Mouse (Mus musculus): ENCODE data around the gene 1700020A23Rik. TPM values are rescaled to one million over a fixed set of nuclear protein-coding genes. Genes with fewer than 3 reads are reported as not detected.
A peak's percentile ranks its signal among the peaks of the same experiment; 100 is the strongest.
"Not testable (repeated sequence)": the region's sequence is repeated elsewhere in the genome, so short reads cannot be mapped to it uniquely, and the experiment has no call there.

Gene 1700020A23Rik
- not detected in 2 replicates for polyA plus RNA-seq (2014; fragmentation: Nextera tagmentation; extraction: Ambion mirVana)

GRCm38 (mm10) chr2:130404939-130405338 lies at the start of gene 1700020A23Rik, which contains the start of gene Gm28372:
Gene 1700020A23Rik (plus strand): TSS chr2:130405259.
Gene Gm28372 (plus strand): TSS chr2:130405239.
- Histone ChIP-seq H3K9me3 (replicated peaks; ENCODE audit: control insufficient read depth, low read length) (no peaks in the 10 kb centered on the region), H3K4me2 (ENCODE audit: low read length) (no peak within 1 kb of the TSS), H3K4me1 (ENCODE audit: control insufficient read depth, insufficient read depth, low read length) (0 out of 2 replicates have a peak, but pooled peaks cover 4% of the 10 kb centered on the region), H3K36me3 (ENCODE audit: control insufficient read depth, insufficient read depth, low read length) (no peaks in the 10 kb centered on the region), H3K4me3 (ENCODE audit: low read depth, low read length) (no peak within 1 kb of the TSS), H3K27ac (ENCODE audit: low read depth, low read length) (no peak within 1 kb of the TSS), H3K9ac (ENCODE audit: low read length) (no peak within 1 kb of the TSS), H3K27me3 (replicated peaks; ENCODE audit: control insufficient read depth, insufficient read depth, low read length) (no peaks in the 10 kb centered on the region)
- no peak for DNase-seq (ENCODE audit: low spot score)
- WGBS, result 85% methylated on average over 1 of the region's 1 CpGs
- no peak for ATAC-seq

DNA sequence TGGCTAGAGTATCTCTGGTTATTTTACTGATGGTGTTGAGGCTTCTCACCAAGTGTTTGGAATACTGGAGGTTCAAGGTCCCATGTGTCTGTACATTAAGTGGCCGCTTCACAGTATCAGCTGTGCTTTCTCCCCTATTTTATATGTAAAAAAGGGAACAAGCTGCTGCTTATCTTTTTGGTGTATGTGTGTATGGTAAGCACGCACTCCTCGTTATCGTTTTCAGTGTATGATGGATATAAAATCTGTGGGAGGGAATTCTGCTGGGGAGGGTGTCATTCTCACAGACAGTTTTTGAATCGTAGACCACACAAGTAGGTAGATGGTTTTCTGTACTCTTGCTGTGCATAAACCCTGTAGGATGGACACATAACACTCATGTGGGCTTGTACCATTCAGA lies 47.5 kb upstream of the 1700020A23Rik start:
- WGBS, result 93% methylated on average over 5 of the region's 5 CpGs
- ATAC-seq (no peak), DNase-seq (ENCODE audit: low spot score) (no peak)
- H3K27ac ChIP-seq (ENCODE audit: low read depth, low read length), result no peak overlapping the region
- no peaks in the 10 kb centered on the region for H3K9me3 ChIP-seq (replicated peaks; ENCODE audit: control insufficient read depth, low read length)
- peaks cover 19% of the 10 kb centered on the region for H3K4me1 ChIP-seq (ENCODE audit: control insufficient read depth, insufficient read depth, low read length)
- no peak overlapping the region for H3K9ac ChIP-seq (ENCODE audit: low read length)
- H3K27me3 ChIP-seq (replicated peaks; ENCODE audit: control insufficient read depth, insufficient read depth, low read length), result peaks cover 20% of the 10 kb centered on the region
- H3K36me3 ChIP-seq (ENCODE audit: control insufficient read depth, insufficient read depth, low read length), result no peaks in the 10 kb centered on the region
- no peak overlapping the region for H3K4me3 ChIP-seq (ENCODE audit: low read depth, low read length)
- H3K4me2 ChIP-seq (ENCODE audit: low read length), result no peak overlapping the region

DNA sequence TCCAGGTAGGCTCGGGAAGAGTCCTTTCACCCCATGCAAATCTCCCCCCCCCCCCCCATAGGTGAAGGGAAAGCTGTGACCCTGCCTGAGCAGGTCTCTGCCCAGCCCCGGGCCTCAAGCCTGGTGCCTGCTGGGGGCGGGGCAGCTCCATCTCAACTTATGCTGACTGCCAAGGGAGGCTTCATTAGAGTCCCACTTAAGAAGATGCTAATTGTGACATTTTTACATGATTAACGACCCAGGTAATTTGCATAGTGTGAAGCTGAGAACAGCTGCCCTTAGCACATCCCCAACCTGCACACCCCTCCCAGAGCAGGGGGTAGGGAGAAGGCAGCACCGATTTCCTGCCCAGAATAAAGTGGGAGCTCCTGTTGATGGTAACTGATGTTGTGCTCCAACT lies 46.2 kb upstream of the 1700020A23Rik start:
- ATAC-seq, result peak; percentile 90

GRCm38 (mm10) chr2:130362511-130363026 lies 42.5 kb upstream of the 1700020A23Rik start:
- ATAC-seq (peak; percentile 58; the same call in 1 of the 2 replicates), DNase-seq (ENCODE audit: low spot score) (peak; percentile 80)
- H3K9me3 ChIP-seq (replicated peaks; ENCODE audit: control insufficient read depth, low read length), result no peaks in the 10 kb centered on the region
- H3K4me3 ChIP-seq (ENCODE audit: low read depth, low read length), result no peak overlapping the region
- H3K4me1 ChIP-seq (ENCODE audit: control insufficient read depth, insufficient read depth, low read length), result peaks cover 11% of the 10 kb centered on the region
- no peak overlapping the region for H3K4me2 ChIP-seq (ENCODE audit: low read length)
- H3K27ac ChIP-seq (ENCODE audit: low read depth, low read length), result no peak overlapping the region
- H3K27me3 ChIP-seq (replicated peaks; ENCODE audit: control insufficient read depth, insufficient read depth, low read length), result peaks cover 29% of the 10 kb centered on the region
- H3K9ac ChIP-seq (ENCODE audit: low read length), result no peak overlapping the region
- H3K36me3 ChIP-seq (ENCODE audit: control insufficient read depth, insufficient read depth, low read length), result no peaks in the 10 kb centered on the region
- WGBS, result 2% methylated on average over 13 of the region's 14 CpGs

More for the DNA sequence above, 46.2 kb upstream of the 1700020A23Rik start:
- Histone ChIP-seq H3K4me3 (ENCODE audit: low read depth, low read length) (no peak overlapping the region), H3K9me3 (replicated peaks; ENCODE audit: control insufficient read depth, low read length) (no peaks in the 10 kb centered on the region), H3K27ac (ENCODE audit: low read depth, low read length) (no peak overlapping the region), H3K4me2 (ENCODE audit: low read length) (no peak overlapping the region), H3K27me3 (replicated peaks; ENCODE audit: control insufficient read depth, insufficient read depth, low read length) (peaks cover 28% of the 10 kb centered on the region), H3K9ac (ENCODE audit: low read length) (no peak overlapping the region), H3K36me3 (ENCODE audit: control insufficient read depth, insufficient read depth, low read length) (no peaks in the 10 kb centered on the region), H3K4me1 (ENCODE audit: control insufficient read depth, insufficient read depth, low read length) (peaks cover 11% of the 10 kb centered on the region)
- WGBS, result 11% methylated on average over 5 of the region's 5 CpGs
- DNase-seq (ENCODE audit: low spot score), result peak; percentile 79

GRCm38 (mm10) chr2:130365211-130366094 lies 39.6 kb upstream of the 1700020A23Rik start:
- Histone ChIP-seq H3K4me3 (ENCODE audit: low read depth, low read length) (peak overlapping the region; percentile 15; the same call in 1 of the 2 replicates), H3K4me1 (ENCODE audit: control insufficient read depth, insufficient read depth, low read length) (no peaks in the 10 kb centered on the region), H3K27me3 (replicated peaks; ENCODE audit: control insufficient read depth, insufficient read depth, low read length) (peaks cover 27% of the 10 kb centered on the region), H3K9me3 (replicated peaks; ENCODE audit: control insufficient read depth, low read length) (no peaks in the 10 kb centered on the region), H3K9ac (ENCODE audit: low read length) (peak overlapping the region; percentile 29; the same call in 1 of the 2 replicates), H3K27ac (ENCODE audit: low read depth, low read length) (no peak overlapping the region), H3K4me2 (ENCODE audit: low read length) (peak overlapping the region; percentile 39), H3K36me3 (ENCODE audit: control insufficient read depth, insufficient read depth, low read length) (no peaks in the 10 kb centered on the region)
- no peak for DNase-seq (ENCODE audit: low spot score)
- WGBS, result 9% methylated on average over 29 of the region's 30 CpGs
- ATAC-seq, result no peak

DNA sequence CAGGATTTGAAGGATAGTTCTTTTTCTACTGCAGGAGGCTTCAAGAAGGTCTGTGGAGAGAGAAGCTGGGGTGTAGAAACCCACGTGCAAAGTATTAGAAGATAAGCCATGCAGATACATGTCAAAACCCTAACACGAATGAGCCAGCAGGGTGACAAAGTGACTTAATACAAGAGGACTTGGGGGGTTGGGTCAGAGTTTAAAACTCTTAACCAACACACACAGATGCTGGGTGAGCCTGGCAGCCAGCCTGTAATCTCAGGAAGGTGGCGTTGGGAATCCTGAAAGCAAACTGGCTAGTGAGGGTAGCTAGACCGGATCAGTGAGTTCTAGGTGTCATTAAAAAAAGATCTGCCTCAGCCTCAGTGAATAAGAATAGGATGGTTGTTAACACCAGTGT lies 37.7 kb upstream of the 1700020A23Rik start:
- Histone ChIP-seq H3K9me3 (replicated peaks; ENCODE audit: control insufficient read depth, low read length) (no peaks in the 10 kb centered on the region), H3K9ac (ENCODE audit: low read length) (no peak overlapping the region), H3K27ac (ENCODE audit: low read depth, low read length) (no peak overlapping the region), H3K4me1 (ENCODE audit: control insufficient read depth, insufficient read depth, low read length) (no peaks in the 10 kb centered on the region), H3K27me3 (replicated peaks; ENCODE audit: control insufficient read depth, insufficient read depth, low read length) (peaks cover 9% of the 10 kb centered on the region; the same call in 1 of the 2 replicates), H3K4me2 (ENCODE audit: low read length) (no peak overlapping the region), H3K36me3 (ENCODE audit: control insufficient read depth, insufficient read depth, low read length) (no peaks in the 10 kb centered on the region), H3K4me3 (ENCODE audit: low read depth, low read length) (no peak overlapping the region)
- WGBS, result 74% methylated on average over 4 of the region's 4 CpGs
- ATAC-seq (no peak), DNase-seq (ENCODE audit: low spot score) (no peak)

GRCm38 (mm10) chr2:130373026-130373425 lies 32.0 kb upstream of the 1700020A23Rik start:
- H3K4me1 ChIP-seq (ENCODE audit: control insufficient read depth, insufficient read depth, low read length); H3K27ac ChIP-seq (ENCODE audit: low read depth, low read length); H3K36me3 ChIP-seq (ENCODE audit: control insufficient read depth, insufficient read depth, low read length); H3K4me2 ChIP-seq (ENCODE audit: low read length); H3K9ac ChIP-seq (ENCODE audit: low read length); H3K9me3 ChIP-seq (replicated peaks; ENCODE audit: control insufficient read depth, low read length); DNase-seq (ENCODE audit: low spot score); ATAC-seq; H3K27me3 ChIP-seq (replicated peaks; ENCODE audit: control insufficient read depth, insufficient read depth, low read length); H3K4me3 ChIP-seq (ENCODE audit: low read depth, low read length): not testable (repeated sequence)
- 63% methylated on average over 1 of the region's 1 CpGs for WGBS

- no peak overlapping the region for H3K9ac ChIP-seq (ENCODE audit: low read length)
- H3K36me3 ChIP-seq (ENCODE audit: control insufficient read depth, insufficient read depth, low read length), result no peaks in the 10 kb centered on the region
- no peak overlapping the region for H3K27ac ChIP-seq (ENCODE audit: low read depth, low read length)
- H3K4me3 ChIP-seq (ENCODE audit: low read depth, low read length), result no peak overlapping the region
- WGBS, result 77% methylated on average over 4 of the region's 4 CpGs
- no peak for DNase-seq (ENCODE audit: low spot score)
- H3K9me3 ChIP-seq (replicated peaks; ENCODE audit: control insufficient read depth, low read length), result no peaks in the 10 kb centered on the region
- no peaks in the 10 kb centered on the region for H3K27me3 ChIP-seq (replicated peaks; ENCODE audit: control insufficient read depth, insufficient read depth, low read length)
- no peak overlapping the region for H3K4me2 ChIP-seq (ENCODE audit: low read length)
- ATAC-seq, result no peak
- no peaks in the 10 kb centered on the region for H3K4me1 ChIP-seq (ENCODE audit: control insufficient read depth, insufficient read depth, low read length)
Measured at GRCm38 (mm10) chr2:130374951-130375350, 30.1 kb upstream of the 1700020A23Rik start.

- Histone ChIP-seq H3K4me2 (ENCODE audit: low read length) (no peak overlapping the region), H3K4me3 (ENCODE audit: low read depth, low read length) (no peak overlapping the region), H3K4me1 (ENCODE audit: control insufficient read depth, insufficient read depth, low read length) (no peaks in the 10 kb centered on the region), H3K9me3 (replicated peaks; ENCODE audit: control insufficient read depth, low read length) (no peaks in the 10 kb centered on the region), H3K27me3 (replicated peaks; ENCODE audit: control insufficient read depth, insufficient read depth, low read length) (no peaks in the 10 kb centered on the region), H3K27ac (ENCODE audit: low read depth, low read length) (no peak overlapping the region), H3K36me3 (ENCODE audit: control insufficient read depth, insufficient read depth, low read length) (no peaks in the 10 kb centered on the region), H3K9ac (ENCODE audit: low read length) (no peak overlapping the region)
- DNase-seq (ENCODE audit: low spot score), result no peak
- ATAC-seq, result no peak
- 21% methylated on average over 3 of the region's 3 CpGs for WGBS
Measured at GRCm38 (mm10) chr2:130383205-130383604, 21.9 kb upstream of the 1700020A23Rik start.

Measured in forebrain, embryonic 14.5 days (tissue).